Mouse (Mus musculus) adrenal gland, adult 2 months (tissue): ENCODE data around the gene Sptlc2. TPM values are rescaled to one million over a fixed set of nuclear protein-coding genes. Genes with fewer than 3 reads are reported as not detected.

Experiments used
- DNase-seq: peaks from one replicate; pipeline ENCODE4 v3.0.0; 2021
- polyA plus RNA-seq: library from polyadenylated mRNA; depleted of rRNA; stranded (reverse); fragments of >200 nt; gene quantifications from 2 replicates; pipeline ENCODE4 v1.2.3, GENCODE M21; 2012
- total RNA-seq, 2 experiments: library from RNA; stranded (reverse); gene quantifications; 2 replicates each; pipeline ENCODE4 v1.2.3; 2021

The Sptlc2 gene
- total and polyA plus RNA-seq, 3 experiments = 61.1 to 197 (median 176) TPM

- no peak for DNase-seq
These were observed 9.0 kb upstream of the Sptlc2 start for GRCm38 (mm10) chr12:87397126-87397525.

- no peak for DNase-seq
These were observed 6.2 kb upstream of the Sptlc2 start for GRCm38 (mm10) chr12:87394316-87394715.

DNA sequence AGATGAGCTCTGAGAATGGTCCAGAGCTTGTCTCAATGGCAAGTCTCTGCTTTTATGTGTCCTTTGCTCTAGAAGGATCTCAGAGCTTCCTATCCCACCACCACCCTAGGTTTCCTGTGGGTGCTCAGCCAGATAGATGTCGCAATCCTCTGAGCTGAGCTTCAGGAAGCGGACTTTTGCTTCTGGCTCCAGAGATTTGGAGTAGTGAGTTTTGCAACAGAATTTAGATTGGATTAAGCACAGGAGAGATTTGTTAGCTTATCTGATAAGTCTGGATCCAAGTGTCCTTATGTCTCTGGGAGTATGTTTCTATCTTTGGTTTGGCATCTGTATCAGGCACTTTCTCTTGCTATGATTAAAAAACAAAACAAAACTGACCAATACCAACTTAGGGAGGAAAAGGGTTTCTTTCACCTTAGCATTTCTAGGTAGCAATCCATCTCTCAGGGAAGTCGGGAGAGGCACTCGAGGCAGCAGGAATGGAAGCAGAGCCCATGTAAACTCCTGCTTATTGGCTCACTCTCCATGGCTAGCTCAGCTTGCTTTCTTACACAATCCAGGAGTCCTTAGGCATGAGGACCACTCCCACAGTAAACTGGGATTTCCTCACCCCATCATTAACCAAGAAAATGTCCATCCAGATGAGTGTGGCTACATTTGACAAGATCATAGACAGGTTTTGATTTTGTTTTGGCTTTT lies 5.4 kb upstream of the Sptlc2 start:
- DNase-seq = peak; percentile 64

GRCm38 (mm10) chr12:87391355-87391754 lies 3.2 kb upstream of the Sptlc2 start:
- peak; percentile 54 for DNase-seq

DNA sequence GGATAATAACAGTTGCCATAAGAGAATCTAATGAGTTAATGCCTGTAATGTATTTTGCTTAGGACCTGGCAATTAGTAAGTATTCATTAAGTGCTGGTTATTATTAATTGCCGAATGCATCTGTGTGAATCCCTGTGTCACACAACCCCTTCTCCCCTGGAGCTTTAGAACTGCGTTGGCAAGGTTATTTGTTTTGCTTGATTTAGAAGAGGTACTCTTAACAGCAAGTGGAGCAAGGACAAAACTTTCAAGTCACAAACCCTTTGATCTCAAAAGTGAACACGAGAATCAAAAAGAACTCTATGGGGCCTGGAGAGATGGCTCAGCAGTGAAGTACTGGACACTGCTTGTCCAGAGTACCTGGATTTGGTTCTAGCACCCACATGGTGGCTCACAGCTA lies 1.1 kb upstream of the Sptlc2 start:
- no peak for DNase-seq

DNA sequence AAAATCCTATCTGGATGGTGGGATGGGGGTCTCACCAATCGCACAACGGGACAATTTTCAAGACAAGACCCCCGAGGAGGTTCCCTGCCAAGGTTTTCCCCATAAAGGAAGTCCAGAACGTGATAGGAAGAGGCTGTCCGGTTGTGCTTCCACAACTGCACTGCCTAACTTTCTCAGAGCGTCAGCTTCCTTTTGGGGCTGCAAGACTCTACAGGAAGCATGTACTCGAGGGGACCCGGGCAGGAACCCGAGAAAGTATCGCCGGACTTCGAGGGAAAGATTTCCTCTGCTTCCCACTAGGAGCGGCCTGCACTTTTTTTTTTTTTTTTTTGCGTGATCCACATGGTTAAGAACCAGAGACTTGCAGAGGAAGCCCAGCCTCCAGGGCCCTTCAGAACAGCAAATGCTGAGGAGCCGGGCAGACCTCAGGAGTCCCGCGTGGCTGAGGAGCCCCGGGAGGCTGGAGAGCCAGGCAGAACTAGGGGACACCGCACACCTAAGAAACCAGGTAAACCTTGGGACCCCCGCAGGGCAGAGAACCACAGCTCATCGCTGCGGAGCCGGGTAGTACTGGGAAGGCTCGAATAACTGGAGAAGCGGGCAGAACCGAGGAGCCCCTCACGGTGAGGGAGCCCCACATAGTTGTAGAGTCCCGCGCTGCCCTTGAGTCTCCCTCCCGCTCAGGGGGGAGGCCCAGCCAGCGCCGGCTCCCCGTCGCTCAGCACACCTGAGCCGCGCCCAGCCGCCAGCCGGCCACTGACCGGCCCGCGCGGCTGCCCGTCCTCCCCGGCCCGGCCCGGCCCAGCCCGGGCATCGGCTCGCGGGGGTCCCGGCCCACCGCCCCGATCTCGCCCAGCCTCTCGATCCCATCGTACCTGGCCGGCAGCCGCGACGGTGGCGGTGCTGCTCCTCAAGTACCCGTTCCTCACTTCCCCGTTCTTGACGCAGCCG lies 709 bp downstream of the Sptlc2 start:
- DNase-seq = peak; percentile 59

GRCm38 (mm10) chr12:87385051-87385450 lies 3.1 kb downstream of the Sptlc2 start:
- no peak for DNase-seq

- no peak for DNase-seq
These were observed 6.8 kb downstream of the Sptlc2 start for GRCm38 (mm10) chr12:87381380-87381682.

- DNase-seq = peak; percentile 58
These were observed 7.4 kb downstream of the Sptlc2 start for GRCm38 (mm10) chr12:87380586-87381379.

DNA sequence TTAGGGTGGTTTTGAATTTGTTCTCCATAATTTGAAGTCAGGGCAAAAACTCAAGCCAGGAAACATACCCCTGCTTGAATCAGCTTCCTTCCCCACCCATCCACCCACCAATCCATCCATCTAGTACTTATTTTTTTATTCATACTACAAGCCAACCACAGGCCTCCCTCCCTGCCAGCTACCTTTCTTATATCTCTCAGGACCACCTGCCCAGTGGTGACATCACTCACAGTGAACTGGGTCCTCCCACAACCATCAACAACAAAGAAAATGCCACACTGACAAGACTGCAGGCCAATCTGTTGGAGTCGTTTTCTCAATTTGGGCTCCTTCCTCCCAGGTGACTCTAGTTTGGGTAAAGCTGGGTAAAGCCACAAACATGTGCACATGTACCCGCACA lies 8.7 kb downstream of the Sptlc2 start:
- DNase-seq = no peak

DNA sequence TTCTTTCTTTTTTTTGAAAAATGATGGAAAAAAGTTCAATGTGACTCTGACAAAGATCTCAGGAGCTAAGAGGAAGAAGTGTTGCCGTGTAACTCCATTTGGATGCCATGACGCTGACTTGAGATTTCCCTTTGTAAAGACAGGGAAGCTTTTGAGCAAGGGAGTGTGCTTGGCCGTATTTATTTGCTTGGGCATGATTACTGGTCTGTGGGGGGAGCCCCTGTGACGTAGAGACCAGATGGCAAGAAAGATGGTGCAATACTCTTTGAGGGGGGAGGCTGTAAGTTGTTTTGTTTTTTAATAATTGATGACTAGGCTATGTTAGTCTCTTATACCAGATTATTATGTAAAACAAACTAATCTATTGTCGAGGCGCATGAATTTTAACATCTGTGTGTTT lies 14.0 kb downstream of the Sptlc2 start:
- DNase-seq = no peak

GRCm38 (mm10) chr12:87369319-87369718 lies 18.8 kb downstream of the Sptlc2 start:
- DNase-seq = no peak

GRCm38 (mm10) chr12:87368092-87368491 lies 20.1 kb downstream of the Sptlc2 start:
- no peak for DNase-seq

- no peak for DNase-seq
These were observed 22.5 kb downstream of the Sptlc2 start for GRCm38 (mm10) chr12:87365676-87366075.

DNA sequence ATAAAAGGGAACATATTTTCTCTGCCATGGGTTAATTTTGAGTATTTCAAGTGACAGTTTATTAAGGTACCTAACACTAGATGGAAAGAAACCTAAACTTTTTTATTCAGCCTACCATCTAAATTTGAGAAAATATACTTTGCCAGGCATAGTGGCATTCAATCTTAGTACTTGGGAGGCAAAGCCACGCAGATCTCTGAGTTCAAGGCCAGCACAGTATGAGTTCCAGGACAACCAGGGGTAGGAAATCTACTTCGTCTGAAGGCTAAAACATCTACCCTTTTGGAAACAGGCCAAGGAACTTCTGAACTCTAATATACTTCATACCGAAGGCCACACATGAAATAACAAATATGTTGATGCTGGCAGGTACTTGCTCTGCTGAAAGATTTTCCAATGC lies 26.0 kb downstream of the Sptlc2 start:
- peak; percentile 38 for DNase-seq

DNA sequence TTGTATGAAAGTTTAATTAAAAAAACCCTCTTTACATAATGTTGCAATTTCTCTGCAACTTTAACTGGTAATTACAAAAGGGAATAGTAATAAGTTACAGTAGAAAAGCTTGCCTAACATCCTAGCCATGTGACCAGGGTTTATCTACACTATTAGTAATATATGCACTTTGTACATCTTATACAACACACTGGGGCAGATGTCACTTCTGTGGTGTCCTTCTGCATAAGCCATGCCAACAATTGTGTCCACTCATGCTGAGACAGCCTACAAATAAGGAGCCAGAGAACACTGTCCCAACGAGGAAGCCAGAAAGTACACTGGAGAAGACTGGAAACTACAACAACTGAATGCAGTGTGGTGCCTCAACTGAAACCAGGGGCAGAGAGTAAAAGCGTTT lies 40.1 kb downstream of the Sptlc2 start:
- DNase-seq = no peak

- DNase-seq = peak; percentile 44
These were observed 40.6 kb downstream of the Sptlc2 start for GRCm38 (mm10) chr12:87347511-87347910.

GRCm38 (mm10) chr12:87343084-87343605 lies 45.0 kb downstream of the Sptlc2 start:
- no peak for DNase-seq

DNA sequence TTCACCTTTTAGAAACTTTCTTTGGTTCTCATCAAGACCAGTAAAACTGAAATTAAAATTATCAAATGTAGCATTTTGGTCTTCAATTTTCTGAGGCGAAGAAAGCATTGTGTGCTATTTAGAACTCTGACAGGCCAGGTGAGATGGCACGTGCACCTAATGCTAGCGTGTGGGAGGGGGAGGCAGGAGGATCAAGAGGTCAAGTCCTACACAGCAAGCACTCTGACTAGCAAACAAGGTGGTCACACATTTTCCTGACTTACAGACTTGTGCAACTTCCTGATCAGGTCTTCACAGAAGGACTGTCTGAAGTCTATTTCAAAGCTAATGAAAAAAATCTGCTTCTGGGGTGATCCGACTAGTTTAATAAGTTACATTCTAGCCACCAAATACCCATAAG lies 50.1 kb downstream of the Sptlc2 start:
- DNase-seq = no peak

DNA sequence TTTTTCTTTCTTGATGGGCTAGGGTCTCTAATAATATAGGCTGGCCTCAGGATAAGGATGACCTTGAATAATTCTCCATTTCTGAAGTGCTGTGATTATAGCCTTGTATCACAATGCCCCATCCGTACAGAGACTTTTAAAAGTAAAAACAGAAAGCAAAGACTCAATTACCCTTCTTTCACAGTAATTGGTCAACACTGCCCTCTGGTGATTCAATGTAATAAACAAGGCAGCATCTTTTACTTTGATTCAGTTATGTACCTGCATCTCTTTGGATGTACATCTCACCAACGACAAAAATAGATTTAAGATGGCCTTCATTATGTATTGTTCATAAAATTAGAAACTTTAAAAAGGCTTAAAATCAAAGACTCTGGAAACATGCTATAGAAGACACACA lies 53.3 kb downstream of the Sptlc2 start:
- no peak for DNase-seq

DNA sequence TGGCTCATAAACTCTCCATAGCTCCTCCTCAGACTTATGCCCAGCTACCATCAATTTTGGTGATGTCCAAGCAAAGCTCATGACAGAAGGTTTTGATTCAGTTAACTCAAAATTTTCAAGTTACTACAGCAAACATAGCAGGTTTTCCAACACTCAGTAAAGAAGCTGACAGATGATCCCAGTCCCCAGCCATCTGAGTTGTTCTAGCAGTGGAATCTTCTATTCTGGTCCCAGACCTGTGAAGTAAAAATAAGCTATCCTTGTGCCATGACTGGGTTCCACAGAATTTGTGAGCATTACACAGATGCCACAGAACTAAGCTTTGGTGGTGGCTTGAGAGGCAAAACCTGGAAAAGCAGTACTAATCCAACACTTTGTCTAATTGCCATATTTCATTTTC lies 54.4 kb downstream of the Sptlc2 start:
- no peak for DNase-seq

GRCm38 (mm10) chr12:87332511-87332910 lies 55.6 kb downstream of the Sptlc2 start:
- DNase-seq = peak; percentile 70
